Mouse (Mus musculus): ENCODE results near the gene Pcbp3.

Gene Pcbp3

DNA sequence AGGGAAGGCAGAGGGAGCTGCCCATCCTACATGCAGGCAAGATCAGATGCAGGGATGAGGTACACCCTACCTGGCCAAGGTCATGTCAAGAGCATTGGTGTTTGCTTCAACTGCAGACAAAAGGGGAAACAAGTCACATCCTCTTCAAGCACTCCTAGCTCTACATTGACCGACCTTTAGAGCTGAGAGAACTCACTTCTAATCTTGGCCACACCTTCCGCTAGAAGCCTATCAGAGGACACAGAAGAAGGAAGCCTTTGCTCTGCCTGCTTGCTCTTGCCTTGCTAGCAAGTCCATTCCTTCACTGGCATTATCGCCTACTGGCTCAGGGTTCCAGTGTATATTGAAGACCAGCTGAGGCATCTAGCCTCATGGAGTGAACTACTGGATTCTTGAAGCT is 119.6 kb downstream of the Pcbp3 start:
- DNase-seq = no peak

DNA sequence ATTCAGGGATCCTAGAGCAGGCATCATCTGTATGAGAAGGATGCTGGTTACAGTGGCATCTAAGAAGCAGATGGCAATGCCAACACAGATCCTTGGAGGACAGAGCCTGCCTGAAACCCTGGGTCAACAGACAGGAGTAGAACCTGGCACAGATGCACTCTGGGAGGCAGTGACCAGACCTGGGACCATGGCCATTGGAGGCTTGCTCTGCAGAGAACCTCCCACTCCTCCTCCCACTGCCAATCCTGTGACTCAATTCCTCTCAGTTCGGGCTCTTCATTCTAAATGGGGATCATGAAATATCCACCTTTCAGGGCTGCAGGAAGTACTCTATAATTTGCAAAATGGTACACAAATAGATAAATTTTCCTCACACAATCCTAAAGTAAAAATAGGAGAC is 120.5 kb downstream of the Pcbp3 start:
- no peak for DNase-seq

DNA sequence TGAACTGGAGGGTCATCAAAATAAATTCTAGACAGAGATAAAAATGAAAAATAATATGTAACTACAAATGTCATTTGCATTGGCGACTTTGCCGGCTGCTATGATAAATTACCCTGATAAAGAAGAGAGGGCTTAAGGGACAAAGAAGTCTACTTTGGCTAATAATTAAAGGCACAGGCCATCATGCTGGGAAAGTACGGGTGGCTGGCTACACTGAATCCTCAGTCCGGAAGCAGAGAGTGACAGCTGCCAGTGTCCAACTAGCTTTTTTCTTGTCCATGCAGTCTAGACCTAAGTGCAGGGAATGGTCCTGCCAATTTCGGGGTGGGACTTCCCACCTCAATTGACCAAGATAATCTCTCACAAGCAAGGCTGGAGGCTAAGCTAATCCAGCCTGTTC is 121.1 kb downstream of the Pcbp3 start:
- DNase-seq = no peak

DNA sequence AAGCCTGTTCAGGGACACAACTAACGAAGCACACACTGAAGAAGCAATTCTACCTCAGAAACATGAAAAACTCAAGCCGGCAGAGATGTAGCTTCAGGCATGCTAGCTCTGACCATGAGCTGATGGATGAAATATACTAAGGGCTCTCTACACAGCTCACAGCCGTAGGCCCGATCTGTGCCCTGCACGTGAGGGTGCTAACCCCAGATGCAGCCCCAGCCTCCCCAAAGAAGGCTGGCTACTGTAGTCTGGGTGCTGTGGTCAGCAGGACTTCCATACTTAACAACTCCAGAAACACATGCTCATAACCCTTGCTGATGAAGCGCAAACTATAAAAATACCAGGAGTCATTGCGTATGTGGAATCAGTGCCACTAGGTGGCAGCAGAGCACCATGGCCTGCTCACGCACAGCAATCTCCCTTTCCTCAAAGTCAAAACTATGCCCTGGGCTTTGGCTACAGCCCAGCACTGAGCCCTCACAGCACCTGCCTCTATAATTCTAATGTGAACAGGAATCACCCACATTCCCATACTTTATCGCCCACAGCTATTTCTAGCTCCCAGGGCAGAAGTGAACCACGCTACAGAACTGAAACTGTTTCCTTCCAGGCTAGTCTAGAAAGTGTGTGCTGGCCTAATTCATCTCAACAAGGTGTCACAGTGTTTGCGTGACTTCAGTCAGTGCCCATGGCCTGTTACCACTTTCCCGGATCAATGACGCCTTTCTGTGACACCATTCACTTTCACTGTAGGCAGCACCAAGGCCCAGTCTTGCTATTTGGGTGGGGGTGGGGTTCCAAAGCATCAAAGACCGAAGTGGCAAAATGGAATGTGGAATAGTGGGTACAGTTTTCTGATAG is 126.0 kb downstream of the Pcbp3 start:
- DNase-seq = peak; percentile 20 to 49

DNA sequence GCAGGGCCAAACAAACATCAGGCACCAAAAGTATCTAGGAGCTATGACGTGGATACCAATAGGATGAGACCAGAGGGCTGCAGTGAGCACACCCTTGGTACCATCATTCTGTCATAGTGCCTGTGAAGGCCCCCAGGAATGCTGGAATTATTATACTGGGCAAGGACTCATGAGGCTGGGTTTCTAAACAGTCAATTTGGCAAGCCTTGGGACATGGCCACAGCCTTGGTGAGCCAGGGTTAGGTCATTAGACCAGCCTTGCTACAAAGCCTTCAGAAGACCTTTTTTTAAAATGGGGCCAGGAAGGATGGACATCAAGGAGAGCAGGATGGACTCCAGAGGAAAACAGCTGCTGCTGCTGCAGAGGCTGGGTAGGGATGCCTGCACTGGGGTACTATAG is 128.8 kb downstream of the Pcbp3 start:
- DNase-seq = no peak

DNA sequence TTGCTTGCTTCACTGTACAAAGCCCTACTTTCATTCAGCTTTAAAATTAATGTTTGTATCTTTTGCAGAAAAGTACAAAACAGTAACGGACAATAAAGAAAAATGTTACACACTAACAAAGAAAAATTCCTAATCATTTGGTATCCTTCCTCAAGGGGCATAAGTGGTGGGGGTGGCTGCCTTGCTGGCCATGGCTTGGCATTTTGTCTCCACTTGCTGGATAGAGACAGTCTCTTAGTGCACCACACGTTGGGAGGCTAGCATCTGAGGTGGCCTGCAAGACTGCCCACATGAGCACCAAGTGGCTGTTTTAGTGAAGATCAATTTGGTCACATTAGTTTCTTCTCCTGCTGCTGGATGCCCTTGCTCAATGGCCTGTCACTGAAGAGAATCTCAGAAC is 129.8 kb downstream of the Pcbp3 start:
- no peak for DNase-seq

DNA sequence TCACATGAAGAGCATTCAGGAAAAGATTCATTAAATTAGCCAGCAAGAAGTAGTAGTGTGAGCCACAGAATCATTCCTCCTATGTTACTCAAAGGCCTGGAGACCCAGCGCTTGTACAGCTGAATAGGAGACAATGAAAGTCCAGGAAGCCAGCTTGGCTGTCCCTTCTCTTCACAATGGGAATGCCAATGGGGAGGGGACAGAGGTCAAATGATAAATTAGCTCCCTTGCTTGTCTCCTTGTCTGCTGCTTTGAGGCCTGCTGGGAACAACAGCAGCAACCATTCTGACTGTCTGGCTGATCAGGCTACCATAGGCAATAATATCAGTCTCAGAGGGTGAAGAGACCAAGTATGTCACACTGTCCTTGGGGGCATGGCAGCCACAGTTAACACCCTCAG is 130.5 kb downstream of the Pcbp3 start:
- DNase-seq = no peak

DNA sequence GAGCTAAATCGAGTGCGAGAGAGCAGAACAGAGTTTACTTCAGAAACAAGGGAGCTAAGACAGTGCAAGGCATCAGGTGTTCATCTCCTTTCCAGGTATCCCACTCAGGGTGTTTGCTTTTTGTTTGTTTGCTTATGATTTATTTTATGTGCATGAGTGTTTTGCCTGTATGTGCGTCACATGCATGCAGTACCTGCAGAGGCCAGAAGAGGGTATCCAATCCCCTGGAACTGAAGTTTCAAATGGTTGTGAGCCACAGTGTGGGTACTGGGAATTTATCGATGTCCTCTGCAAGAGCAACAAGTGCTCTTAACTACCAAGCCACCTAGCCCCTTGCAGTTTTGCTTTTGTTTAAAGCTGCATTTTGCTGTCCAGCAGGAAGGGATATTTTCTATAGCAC is 132.8 kb downstream of the Pcbp3 start:
- no peak for DNase-seq

DNA sequence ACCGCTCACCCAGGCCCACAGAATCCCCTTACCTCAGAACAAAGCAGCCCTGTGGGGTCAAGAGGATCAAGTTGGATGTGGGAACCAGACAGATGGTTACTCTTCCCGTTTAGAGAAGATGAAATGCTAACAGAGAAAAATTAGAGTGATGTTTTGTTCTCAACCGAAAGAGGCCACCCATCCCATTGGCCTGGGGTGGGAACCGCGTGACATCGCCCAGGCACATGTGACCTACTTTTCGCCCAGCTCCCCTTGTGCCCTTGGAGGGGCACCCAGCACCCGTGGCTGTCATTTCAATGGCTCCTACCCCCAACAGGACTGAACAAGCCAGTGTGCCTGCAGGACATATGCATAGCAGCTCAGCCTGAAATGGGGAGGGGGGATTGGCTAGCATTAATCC is 139.0 kb downstream of the Pcbp3 start:
- no peak for DNase-seq

DNA sequence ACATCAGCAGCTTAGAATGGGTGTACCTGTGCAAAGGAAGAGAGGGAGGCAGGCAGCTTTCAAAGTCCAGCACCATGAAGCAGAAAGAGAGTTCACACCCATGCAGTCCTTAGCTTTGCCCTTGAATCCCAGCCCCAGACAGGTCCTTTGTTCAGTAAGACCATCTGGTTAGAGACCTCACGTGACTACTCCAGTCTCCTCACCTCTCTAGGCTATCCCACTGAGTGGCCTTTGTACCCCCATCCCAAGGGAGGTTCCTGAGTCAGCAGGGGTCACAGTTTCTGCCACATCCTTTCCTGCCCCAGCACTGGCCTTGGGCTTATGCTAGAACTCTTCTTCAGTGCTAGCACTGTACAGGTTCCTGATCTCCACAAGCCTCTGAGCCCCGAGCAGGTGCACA is 142.4 kb downstream of the Pcbp3 start:
- DNase-seq = no peak

DNA sequence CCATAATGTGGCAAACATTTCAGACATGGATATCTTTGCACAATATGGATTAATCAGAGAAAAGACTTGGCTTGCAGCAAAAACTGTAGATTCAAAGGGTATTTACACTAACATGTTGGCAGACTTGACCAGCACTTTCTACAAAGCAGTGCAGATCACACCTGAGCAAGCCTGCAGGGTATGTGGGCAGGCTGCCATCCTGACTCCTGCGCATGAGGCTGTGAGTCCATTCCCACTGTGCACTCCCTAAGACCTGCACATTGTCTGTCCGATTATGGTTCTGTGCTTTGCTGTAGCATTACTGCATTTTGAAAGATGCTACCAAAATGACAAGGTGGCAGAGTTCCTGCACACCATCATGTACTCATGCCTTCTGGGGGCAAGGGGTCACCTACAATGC is 143.3 kb downstream of the Pcbp3 start:
- DNase-seq = no peak

DNA sequence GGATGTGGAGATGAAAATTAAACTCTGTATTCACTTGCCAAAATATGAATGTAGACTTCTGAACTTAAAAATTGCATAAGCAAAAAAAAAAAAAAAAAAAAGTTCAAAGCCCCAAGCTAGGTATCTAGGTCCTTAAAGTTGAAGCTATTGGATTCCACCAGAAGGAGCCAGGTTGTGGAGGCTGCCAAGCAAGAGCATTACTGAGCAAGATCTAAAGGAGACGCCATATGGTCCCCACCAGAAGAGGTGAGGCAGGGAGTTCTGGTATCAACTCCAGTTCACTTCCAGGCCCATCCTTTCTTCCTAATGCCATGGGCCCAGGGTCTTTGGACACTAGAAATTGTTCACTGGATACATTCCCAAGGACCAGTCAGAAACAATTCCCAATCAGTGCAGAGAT is 144.8 kb downstream of the Pcbp3 start:
- DNase-seq = no peak

DNA sequence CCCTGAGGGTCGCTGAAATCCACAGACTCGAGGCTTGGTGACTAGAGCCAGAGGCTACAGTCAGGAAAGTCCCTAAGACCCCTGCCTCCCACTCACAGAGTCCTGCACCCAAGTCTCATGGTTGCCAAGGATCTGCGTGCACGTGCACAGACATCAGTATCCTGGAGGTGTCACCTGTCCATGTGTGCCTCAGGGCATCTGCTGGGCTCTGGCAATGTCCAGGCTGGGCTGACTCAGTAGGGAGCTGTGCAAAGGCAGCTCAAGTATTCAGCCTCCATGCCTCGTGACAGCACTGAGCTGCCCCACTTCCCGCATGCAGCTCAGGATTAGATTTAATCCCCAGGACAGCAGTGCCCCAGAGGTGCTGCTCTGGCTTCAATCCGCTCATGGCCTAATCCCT is 145.3 kb downstream of the Pcbp3 start:
- no peak for DNase-seq

DNA sequence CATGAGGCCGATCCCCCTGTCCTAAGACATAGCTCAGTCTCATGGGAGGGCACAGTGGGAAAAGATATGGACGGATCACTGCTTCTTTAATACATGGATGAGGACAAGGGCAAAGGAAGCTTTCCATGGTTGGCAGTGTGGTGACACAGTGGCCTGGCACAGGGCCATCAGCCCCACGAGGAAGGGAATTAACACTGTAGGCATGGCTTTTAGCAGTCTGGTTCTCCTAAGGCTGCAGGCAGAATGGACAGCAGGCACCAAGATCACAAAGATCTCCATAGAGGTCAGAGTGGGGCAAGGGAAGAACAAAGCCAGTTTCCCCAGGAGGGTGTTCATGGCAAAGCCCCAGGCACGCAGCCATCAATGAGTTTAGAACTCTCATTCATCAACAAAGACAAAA is 146.2 kb downstream of the Pcbp3 start:
- DNase-seq = no peak

DNA sequence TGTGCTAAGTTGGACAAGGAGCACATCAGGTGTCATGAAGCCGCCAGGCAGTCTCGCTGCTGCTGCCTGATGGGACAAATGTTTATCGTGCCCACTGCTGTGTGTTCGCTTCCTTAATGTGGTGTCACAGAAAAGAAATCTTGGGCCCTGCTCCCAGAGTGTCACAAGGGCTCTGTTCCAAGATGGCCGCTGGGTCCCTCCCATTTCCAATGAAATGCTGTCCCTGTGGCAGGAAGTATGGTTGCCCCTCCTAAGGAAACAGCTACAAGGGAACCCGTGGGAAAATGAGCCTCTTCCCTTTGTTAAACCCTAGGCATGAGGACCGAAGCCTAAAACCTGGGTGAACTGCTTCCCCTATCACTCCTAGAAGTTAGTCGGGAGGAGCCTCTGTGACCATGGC is 146.9 kb downstream of the Pcbp3 start:
- no peak for DNase-seq

DNA sequence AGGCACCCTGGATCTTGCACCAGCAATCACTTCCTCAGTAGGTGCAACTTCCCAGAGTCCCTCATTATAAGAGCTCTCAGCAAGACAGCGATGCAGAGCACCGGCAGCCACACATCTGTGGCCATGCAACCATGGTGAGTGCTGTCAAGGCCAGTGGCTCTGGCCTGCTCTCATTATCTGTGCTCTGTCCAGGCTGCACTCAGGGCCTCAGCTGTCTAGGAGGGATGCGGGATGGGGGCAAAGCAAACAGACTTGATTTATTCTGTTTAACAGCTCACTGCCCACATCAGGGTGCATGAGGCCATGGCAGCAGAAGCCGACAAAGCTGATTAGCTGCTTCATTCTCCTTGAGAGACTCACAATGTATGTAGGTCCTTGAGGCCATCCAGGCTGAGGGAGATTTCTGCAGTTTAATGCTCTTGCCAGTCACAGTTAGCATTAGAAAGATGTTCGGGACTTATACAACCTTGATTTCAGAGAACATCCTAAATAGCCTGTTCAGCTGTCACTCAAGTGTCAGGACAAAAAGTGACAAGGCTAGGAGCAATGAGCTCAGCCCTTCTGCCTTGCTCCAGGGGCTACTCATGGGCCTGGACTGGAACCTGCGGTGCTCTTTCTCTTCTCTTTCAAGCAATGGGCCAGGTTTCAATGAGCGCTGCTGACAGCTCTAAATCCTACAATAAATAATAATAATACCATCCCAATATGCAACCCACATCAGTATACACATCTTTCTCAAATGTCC is 151.6 kb downstream of the Pcbp3 start:
- no peak for DNase-seq

DNA sequence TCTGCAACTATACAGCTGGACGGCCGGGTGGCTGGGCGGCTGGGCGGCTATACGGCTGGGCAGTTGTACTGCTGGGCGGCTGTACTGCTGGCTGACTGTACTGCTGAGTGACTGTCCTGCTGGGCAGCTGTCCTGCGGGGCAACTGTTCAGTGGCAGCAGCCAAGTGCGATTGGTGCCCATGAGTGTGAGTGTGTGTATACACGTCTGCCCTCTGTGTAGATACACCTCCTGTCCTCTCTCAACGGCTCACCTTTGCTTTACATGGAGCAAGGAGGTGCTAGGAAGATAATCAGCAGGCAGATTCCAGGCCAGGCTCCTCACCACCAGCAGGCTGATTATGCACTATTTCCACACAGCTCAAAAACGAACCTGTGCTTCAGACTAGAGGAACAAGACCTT is 152.2 kb downstream of the Pcbp3 start:
- no peak for DNase-seq

DNA sequence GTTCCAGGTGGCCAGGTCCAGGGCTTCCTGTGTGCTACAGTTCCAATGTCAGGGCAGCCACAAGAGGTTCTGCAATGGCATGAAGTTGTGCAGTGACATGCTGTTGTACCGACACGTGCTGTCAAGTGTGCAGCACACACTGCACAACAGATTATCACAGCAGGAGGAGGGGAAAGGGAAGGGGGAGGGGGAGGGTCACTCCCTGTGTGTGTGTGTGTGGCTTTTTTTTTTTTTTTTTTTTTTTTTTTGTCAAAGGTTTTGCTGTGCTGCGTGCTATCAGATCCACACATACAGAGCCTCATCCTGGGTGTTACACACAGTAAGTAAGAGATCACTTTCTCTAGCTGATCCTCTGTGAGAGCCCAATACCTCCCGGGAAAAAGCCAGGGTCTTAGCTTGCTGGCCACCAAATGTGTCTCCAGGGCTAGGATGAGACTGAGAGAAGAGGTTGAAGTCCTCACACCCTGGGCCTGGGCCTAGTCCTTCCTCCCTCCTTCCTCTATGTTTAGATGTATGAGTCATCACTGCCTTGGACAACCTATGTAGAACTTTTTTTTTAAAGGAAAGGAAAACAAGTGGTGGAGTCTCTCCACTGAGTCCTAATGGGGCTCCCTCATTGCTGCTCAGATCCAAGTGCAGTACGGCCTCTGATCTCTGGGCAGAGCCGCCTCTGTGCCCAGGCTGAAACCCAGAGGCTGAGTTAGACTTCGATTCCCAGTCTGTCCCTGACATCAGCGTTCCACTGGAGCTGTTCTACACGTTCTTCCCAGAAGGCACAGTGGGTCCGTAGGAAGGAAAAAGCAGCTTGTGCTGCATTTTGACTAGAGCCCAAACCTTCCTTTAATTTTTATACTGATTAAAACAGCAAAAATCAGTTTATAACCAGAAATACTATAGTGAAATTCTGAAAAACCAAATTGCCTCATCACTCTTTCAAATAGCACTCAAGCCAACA is 153.0 kb downstream of the Pcbp3 start:
- no peak for DNase-seq

DNA sequence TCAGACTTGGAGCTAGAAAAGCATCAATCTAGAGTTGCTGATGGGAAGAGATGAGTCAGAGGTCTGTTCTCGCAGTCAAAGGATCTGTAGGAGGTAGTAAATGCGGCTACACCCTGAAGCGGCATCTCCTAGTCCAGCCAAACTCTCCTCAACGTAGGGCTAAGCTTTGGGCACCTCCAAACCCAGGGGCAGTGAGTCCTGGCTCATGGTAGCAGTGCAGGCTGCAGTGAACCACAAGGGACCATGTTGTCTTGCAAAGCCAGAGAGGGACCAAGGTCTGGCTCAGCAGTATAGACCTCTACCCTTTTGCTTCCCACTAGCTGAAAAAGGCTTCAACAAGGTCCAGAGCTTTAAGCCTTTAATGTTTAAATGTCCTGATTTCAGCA is 159.2 kb downstream of the Pcbp3 start:
- no peak for DNase-seq

DNA sequence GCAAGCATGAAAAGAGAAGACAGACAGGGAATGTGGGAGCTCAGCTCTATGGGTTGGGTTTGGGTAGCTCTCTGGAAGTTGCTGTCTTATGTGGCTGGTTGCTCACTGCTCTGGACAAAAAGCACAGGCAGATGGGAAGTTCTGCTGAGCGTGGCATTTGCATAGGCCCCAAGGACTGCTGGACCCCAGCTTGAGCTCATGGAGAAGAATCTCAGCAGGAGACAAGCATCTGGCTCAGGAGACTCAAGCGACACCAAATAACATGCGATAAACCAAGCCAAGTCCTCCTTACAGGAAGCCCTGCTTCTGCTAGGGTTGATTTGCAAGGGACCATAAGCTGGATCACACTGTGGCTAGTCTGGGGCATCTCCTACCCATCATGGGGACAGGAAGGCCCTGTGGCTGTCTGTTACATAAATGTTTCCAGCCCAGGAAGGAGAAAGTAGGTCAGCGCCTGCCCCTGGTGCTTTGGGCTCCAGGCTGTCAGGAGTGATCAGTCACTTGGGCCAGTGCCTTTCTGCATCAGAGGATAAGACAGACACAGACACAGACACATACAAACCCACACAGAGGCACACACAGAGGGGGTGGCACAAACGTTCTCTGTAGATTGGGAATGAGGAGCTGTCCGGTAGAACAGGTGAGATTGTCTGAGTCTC is 159.7 kb downstream of the Pcbp3 start:
- no peak for DNase-seq

DNA sequence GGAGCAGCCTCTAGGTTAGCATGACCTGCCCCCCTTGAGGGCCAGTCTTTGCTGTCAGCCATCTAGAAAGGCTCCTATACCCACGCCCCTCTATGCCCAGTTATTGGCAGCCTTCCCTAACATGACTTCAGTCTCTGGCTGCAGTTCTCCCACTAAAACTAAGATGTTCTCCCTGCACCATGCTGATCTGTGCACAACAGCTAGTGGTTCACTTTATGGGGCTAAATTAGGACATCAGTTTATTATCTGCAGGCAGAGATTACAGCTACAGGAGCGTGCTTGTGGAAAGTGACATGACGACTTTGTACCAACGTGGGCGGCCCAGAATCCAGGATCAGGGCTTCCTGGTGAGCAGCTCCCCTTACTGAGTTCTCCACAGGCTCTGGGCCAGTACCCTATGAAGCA is 160.4 kb downstream of the Pcbp3 start:
- DNase-seq = no peak

DNA sequence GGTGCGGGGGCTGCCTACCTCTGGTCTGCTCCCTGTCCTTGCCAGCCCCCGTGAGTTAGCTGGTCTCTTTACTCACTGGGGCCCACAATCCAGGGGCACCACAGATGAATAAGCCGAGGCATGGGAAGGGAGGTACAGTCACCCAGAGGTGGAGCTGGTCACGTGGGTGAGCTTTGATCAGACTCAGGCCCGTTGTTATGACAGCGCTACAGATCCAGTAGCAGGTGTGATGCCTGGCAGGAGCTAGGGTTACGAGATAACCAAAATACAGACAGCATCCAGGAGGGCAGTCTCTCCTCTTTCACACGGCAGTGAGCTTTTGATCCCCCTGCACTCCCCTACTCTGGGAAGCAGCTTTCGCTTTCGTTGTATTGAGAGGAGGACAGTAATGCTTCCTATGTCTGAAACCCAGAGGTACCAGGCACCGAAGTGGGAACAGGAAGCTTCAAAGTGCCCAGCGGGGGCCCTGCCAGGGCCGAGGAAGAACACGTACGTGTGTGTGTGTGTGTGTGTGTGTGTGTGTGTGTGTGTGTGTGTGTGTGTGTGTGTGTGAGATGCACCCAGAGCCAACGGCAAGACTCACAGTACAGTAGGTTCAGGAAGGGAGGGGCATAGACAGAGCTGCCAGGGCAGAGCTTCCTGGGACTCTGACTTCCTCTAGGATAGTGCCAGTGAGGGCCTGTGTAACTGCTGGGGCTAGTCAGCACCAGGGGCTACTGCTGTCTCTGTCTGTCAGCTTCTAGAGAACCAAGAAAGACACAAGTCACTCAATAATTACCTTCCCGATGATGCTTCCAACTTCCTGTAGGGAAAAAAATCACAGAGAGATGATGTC is 162.7 kb downstream of the Pcbp3 start:
- DNase-seq = peak; percentile 18 to 35

Measured in thymus, adult 18-20 months (tissue).